Mouse (Mus musculus) CH12.LX (cell line): Measurements from ENCODE around the gene Miip. TPM values are rescaled to one million over a fixed set of nuclear protein-coding genes. Genes with fewer than 3 reads are reported as not detected.

ENCODE experiments used
- DNase-seq: peaks from one replicate; pipeline ENCODE4 v3.0.0-alpha.2; 2013; ENCODE audit errors: extremely low read depth
- H3K27ac ChIP-seq: 2 replicates; pipeline ENCODE4 v1.5.1; 2012; ENCODE audit warnings: low read depth, mild to moderate bottlenecking, control low read depth, moderate library complexity; ENCODE audit not compliant: insufficient read depth
- H3K27me3 ChIP-seq: replicated peaks from 2 replicates; pipeline ENCODE3; 2012; ENCODE audit warnings: inconsistent platforms
- H3K36me3 ChIP-seq, 2 experiments: replicated peaks in 1 of 2; 2 replicates each; pipeline versions ENCODE3 to v1.6.1; 2012; ENCODE audit warnings: inconsistent platforms in 1 of 2, low read length in 1 of 2, mild to moderate bottlenecking in 1 of 2, mixed read lengths in 1 of 2, moderate library complexity in 1 of 2; ENCODE audit not compliant: control insufficient read depth in 1 of 2, insufficient read depth in 1 of 2
- H3K4me1 ChIP-seq, 2 experiments: 2 replicates each; pipeline ENCODE4 v1.6.1; 2012; ENCODE audit warnings: inconsistent platforms in 1 of 2, moderate library complexity in 1 of 2; ENCODE audit not compliant: insufficient read depth in 2 of 2, control insufficient read depth in 1 of 2
- H3K4me2 ChIP-seq: 2 replicates; pipeline ENCODE4 v1.6.1; 2012; ENCODE audit warnings: low read depth, mild to moderate bottlenecking, control low read depth; ENCODE audit not compliant: poor library complexity, insufficient read depth, severe bottlenecking
- H3K4me3 ChIP-seq, 3 experiments: fragments of 150-350 bp in 1 of 3; sonication (generic) in 1 of 3; replicated peaks in 1 of 3; 2 replicates each; pipeline versions ENCODE3 to v1.5.1; 2011 to 2012; ENCODE audit warnings: low read depth in 2 of 3, low read length in 2 of 3, mild to moderate bottlenecking in 2 of 3, moderate library complexity in 2 of 3, control low read depth in 1 of 3, improper control_type of control experiment in 1 of 3, inconsistent platforms in 1 of 3, mixed read lengths in 1 of 3; ENCODE audit not compliant: poor library complexity in 1 of 3
- H3K79me2 ChIP-seq: replicated peaks from 2 replicates; pipeline ENCODE4 v1.6.1; 2012; ENCODE audit warnings: mild to moderate bottlenecking, moderate library complexity; ENCODE audit not compliant: control insufficient read depth, poor library complexity, insufficient read depth, severe bottlenecking; ENCODE audit errors: extremely low read depth
- H3K9ac ChIP-seq: 2 replicates; pipeline ENCODE4 v1.6.1; 2012; ENCODE audit warnings: low read depth, mild to moderate bottlenecking, control low read depth, moderate library complexity; ENCODE audit not compliant: insufficient read depth
- H3K9me3 ChIP-seq: replicated peaks from 2 replicates; pipeline ENCODE3; 2012; ENCODE audit warnings: low read length, inconsistent platforms, mixed read lengths
- BHLHE40 ChIP-seq: IDR thresholded peaks from 2 replicates; pipeline ENCODE4 v1.6.1; 2011; ENCODE audit warnings: mild to moderate bottlenecking, low read depth, low read length, improper control_type of control experiment
- CHD2 ChIP-seq: IDR thresholded peaks from 2 replicates; pipeline ENCODE4 v1.6.1; 2011; ENCODE audit warnings: low read length, improper control_type of control experiment
- CTCF ChIP-seq, 2 experiments: IDR thresholded peaks in 1 of 2; conservative IDR thresholded peaks in 1 of 2; 2 replicates each; pipeline ENCODE4 v1.5.1; 2011 to 2012; ENCODE audit warnings: low read depth in 2 of 2, low read length in 2 of 2, improper control_type of control experiment in 1 of 2, inconsistent platforms in 1 of 2, mild to moderate bottlenecking in 1 of 2, moderate library complexity in 1 of 2
- ELF1 ChIP-seq: IDR thresholded peaks from 2 replicates; pipeline ENCODE4 v1.6.1; 2014; ENCODE audit warnings: low read depth, mild to moderate bottlenecking, inconsistent platforms, low read length, improper control_type of control experiment
- EP300 ChIP-seq: IDR thresholded peaks from 2 replicates; pipeline ENCODE4 v1.6.1; 2011; ENCODE audit warnings: low read length, improper control_type of control experiment
- ETS1 ChIP-seq: conservative IDR thresholded peaks from 2 replicates; pipeline ENCODE4 v1.6.1; 2012; ENCODE audit warnings: low read depth, mild to moderate bottlenecking, inconsistent platforms, low read length, improper control_type of control experiment, moderate library complexity
- GABPA ChIP-seq: IDR thresholded peaks from 2 replicates; pipeline ENCODE4 v1.6.1; 2012; ENCODE audit warnings: low read depth, low read length, improper control_type of control experiment, inconsistent platforms; ENCODE audit not compliant: insufficient replicate concordance
- HCFC1 ChIP-seq: IDR thresholded peaks from 2 replicates; pipeline ENCODE4 v1.6.1; 2012; ENCODE audit warnings: low read depth, mild to moderate bottlenecking, inconsistent platforms, low read length, improper control_type of control experiment
- IRF4 ChIP-seq: IDR thresholded peaks from 2 replicates; pipeline ENCODE4 v1.6.1; 2014; ENCODE audit warnings: low read depth, mild to moderate bottlenecking, inconsistent platforms, low read length, improper control_type of control experiment
- JUN ChIP-seq: IDR thresholded peaks from 2 replicates; pipeline ENCODE4 v1.6.1; 2011; ENCODE audit warnings: low read depth, mild to moderate bottlenecking, low read length, improper control_type of control experiment, moderate library complexity; ENCODE audit not compliant: insufficient read depth
- KAT2A ChIP-seq: IDR thresholded peaks from 2 replicates; pipeline ENCODE4 v1.6.1; 2012; ENCODE audit warnings: low read length, improper control_type of control experiment, inconsistent platforms; ENCODE audit not compliant: insufficient replicate concordance
- MAFK ChIP-seq: IDR thresholded peaks from 2 replicates; pipeline ENCODE4 v1.6.1; 2011; ENCODE audit warnings: low read length, improper control_type of control experiment; ENCODE audit not compliant: insufficient replicate concordance
- MAX ChIP-seq: IDR thresholded peaks from 2 replicates; pipeline ENCODE4 v1.6.1; 2011; ENCODE audit warnings: low read length, improper control_type of control experiment
- MAZ ChIP-seq: IDR thresholded peaks from 2 replicates; pipeline ENCODE4 v1.6.1; 2012; ENCODE audit warnings: low read depth, mild to moderate bottlenecking, inconsistent platforms, low read length, improper control_type of control experiment, moderate library complexity
- MXI1 ChIP-seq: IDR thresholded peaks from 2 replicates; pipeline ENCODE4 v1.6.1; 2011; ENCODE audit warnings: mild to moderate bottlenecking, low read depth, low read length, improper control_type of control experiment
- NELFE ChIP-seq: IDR thresholded peaks from 2 replicates; pipeline ENCODE4 v1.6.1; 2011; ENCODE audit warnings: low read depth, low read length, improper control_type of control experiment
- NRF1 ChIP-seq: IDR thresholded peaks from 2 replicates; pipeline ENCODE4 v1.6.1; 2014; ENCODE audit warnings: low read depth, mild to moderate bottlenecking, inconsistent platforms, low read length, improper control_type of control experiment, moderate library complexity
- PAX5 ChIP-seq: IDR thresholded peaks from 2 replicates; pipeline ENCODE4 v1.6.1; 2012; ENCODE audit warnings: low read length, inconsistent platforms, mixed read lengths
- POLR2A ChIP-seq: IDR thresholded peaks from 2 replicates; pipeline ENCODE4 v1.6.1; 2011; ENCODE audit warnings: low read depth, mild to moderate bottlenecking, improper control_type of control experiment, low read length
- POLR2AphosphoS2 ChIP-seq: IDR thresholded peaks from 2 replicates; pipeline ENCODE4 v1.6.1; 2011; ENCODE audit warnings: low read depth, low read length, improper control_type of control experiment
- RAD21 ChIP-seq: IDR thresholded peaks from 2 replicates; pipeline ENCODE4 v1.6.1; 2011; ENCODE audit warnings: low read depth, mild to moderate bottlenecking, low read length, improper control_type of control experiment, moderate library complexity
- RCOR1 ChIP-seq: conservative IDR thresholded peaks from 2 replicates; pipeline ENCODE4 v1.6.1; 2012; ENCODE audit warnings: low read depth, mild to moderate bottlenecking, inconsistent platforms, low read length, improper control_type of control experiment
- SIN3A ChIP-seq: IDR thresholded peaks from 2 replicates; pipeline ENCODE4 v1.6.1; 2012; ENCODE audit warnings: low read length, improper control_type of control experiment, inconsistent platforms
- TBP ChIP-seq: conservative IDR thresholded peaks from 2 replicates; pipeline ENCODE4 v1.6.1; 2011; ENCODE audit warnings: low read depth, low read length, improper control_type of control experiment
- TCF12 ChIP-seq: IDR thresholded peaks from 2 replicates; pipeline ENCODE4 v1.6.1; 2014; ENCODE audit warnings: low read depth, mild to moderate bottlenecking, inconsistent platforms, low read length, improper control_type of control experiment
- USF1 ChIP-seq: IDR thresholded peaks from 2 replicates; pipeline ENCODE4 v1.6.1; 2014; ENCODE audit warnings: low read depth, mild to moderate bottlenecking, inconsistent platforms, low read length, improper control_type of control experiment
- ZNF384 ChIP-seq: IDR thresholded peaks from 2 replicates; pipeline ENCODE4 v1.6.1; 2012; ENCODE audit warnings: low read depth, low read length, improper control_type of control experiment, inconsistent platforms
- dilution Hi-C: fragments of 300-500 bp; cut with MboI; formaldehyde crosslinking; loops from 2 replicates; pipeline ENCODE4 v1.14.3; 2020; ENCODE audit warnings: low sequenced_read_pairs; ENCODE audit not compliant: extremely low pct_unique_long_range_greater_than_20kb, extremely low pct_ligation_motif_present
- in situ Hi-C: fragments of 300-500 bp; cut with MboI; formaldehyde crosslinking; loops from 3 replicates; pipeline ENCODE4 v1.14.3; 2019; ENCODE audit warnings: low sequenced_read_pairs, low pct_ligation_motif_present, low pct_unique_long_range_greater_than_20kb, mixed read lengths
- polyA plus RNA-seq: library from polyadenylated mRNA; unstranded; fragments of >175 nt; gene quantifications from 2 replicates; pipeline ENCODE4 v1.2.1, GENCODE M21; 2012; ENCODE audit warnings: low read depth; ENCODE audit not compliant: insufficient read length
- total RNA-seq, 2 experiments: library from RNA; depleted of rRNA; stranded (reverse); fragments of 300-350 nt in 1 of 2; fragments of >200 nt in 1 of 2; gene quantifications; 2 replicates each; pipeline ENCODE4 v1.2.3; 2012 to 2014

Gene Miip
- total and polyA plus RNA-seq, 3 experiments, result 31.5 to 58.8 (median 46.6) TPM

DNA sequence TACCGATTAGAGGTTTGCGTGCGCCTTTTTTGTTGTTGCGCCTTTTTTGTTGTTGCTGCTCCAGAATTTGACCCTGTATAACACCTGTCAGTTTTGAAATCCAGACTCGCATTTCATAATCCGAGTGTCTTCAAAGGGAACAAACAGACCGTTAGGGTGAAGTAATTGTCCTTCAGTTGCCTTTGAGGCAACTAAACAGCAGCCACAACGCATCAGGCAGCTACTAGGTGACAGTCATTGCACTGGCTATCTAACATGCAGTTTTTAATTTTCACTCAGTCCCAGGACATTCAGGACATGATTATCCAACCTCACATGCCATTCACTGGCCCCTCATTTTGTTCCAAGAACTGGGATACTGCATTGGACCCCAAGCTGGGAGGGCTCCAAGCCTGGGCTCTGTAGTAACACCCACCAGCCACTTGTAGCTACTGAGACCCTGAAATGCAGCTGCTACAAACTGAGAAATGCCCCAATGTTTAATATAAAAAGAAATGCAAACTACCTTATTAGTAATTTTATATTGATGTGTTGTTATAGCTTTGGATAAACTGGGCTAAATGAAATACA lies 36.6 kb upstream of the Miip start:
- in situ Hi-C loops, result no loop called here

DNA sequence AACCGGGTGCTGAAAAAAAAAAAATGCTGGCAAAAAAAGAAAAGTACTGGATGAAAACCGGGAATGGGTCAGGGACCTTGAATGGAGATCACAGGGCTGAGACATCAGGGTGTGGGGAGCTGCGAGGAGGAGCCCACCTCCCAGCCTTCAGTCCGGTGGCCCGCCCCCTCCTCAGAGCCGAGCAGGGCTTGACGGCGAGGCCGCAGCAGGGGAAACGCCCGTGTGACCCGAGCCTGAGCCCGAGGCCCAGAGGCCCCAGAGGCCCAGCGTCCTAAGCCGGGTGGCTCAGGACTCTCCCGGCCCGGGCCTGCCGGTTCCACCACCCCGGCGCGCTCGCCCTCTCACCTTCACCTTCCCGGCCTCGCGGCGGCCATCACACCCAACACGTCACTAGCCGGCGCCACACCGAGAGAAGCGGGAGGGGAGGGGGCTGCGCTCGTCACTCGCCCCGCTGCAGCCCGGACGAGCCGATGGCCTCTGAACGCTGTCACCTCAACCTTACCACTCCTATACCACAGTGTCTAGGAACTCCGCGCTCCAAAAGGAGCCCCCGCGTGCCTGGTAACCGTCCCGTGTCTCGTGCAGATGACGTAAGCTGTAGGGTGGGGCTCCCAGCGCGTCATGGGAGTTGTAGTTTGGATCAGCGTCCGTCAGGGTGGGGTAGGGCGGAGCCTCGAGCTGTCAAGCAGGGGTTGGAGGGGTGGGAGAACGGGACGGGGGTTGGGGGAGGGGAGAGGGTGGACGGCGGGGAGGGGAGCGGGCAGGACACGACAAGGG lies 35.9 kb upstream of the Miip start, which contains the start of gene Mfn2:
Mfn2 (minus strand) TSS at position 392 of the 777 bp plus-strand sequence.
- peak within 1 kb of the TSS; percentile 82 for H3K27ac ChIP-seq
- H3K27me3 ChIP-seq, result peaks cover 8% of the 10 kb centered on the region
- H3K79me2 ChIP-seq, result peaks cover 4% of the 10 kb centered on the region; the same call in 1 of the 2 replicates
- H3K9me3 ChIP-seq, result no peaks in the 10 kb centered on the region
- H3K4me3 ChIP-seq, result peak within 1 kb of the TSS; percentile 83 to 95 (median 93)
- H3K4me2 ChIP-seq, result peak within 1 kb of the TSS; percentile 82
- TF ChIP-seq ELF1, result peak; percentile 65
- TF ChIP-seq ETS1, result no peak
- TF ChIP-seq NRF1, result no peak
- peak; percentile 76 for TF ChIP-seq MXI1
- peak; percentile 55; the same call in 1 of the 2 replicates for TF ChIP-seq GABPA
- peak; percentile 93 for TF ChIP-seq SIN3A
- TF ChIP-seq HCFC1, result peak; percentile 96
- TF ChIP-seq PAX5, result no peak
- peak; percentile 63 for TF ChIP-seq TCF12
- TF ChIP-seq NELFE, result 0 out of 2 replicates have a peak, but pooled peaks have one; percentile 27
- peak; percentile 66; the same call in 1 of the 2 replicates for TF ChIP-seq POLR2A
- no peak for TF ChIP-seq EP300
- TF ChIP-seq BHLHE40, result peak; percentile 69
- no peak for TF ChIP-seq CTCF (conservative IDR thresholded peaks at IDR 0.05 in 1 of 2, IDR thresholded peaks at IDR 0.05 in 1 of 2; ENCODE audit: low read depth in 2 of 2, low read length in 2 of 2)
- TF ChIP-seq POLR2AphosphoS2, result no peak
- no peak for TF ChIP-seq ZNF384
- peak; percentile 60 for TF ChIP-seq IRF4
- peak; percentile 99 for TF ChIP-seq MAZ
- no peak for TF ChIP-seq TBP
- no peak for TF ChIP-seq JUN
- peak; percentile 95; the same call in 1 of the 2 replicates for TF ChIP-seq KAT2A
- TF ChIP-seq USF1, result no peak
- TF ChIP-seq CHD2, result peak; percentile 68; the same call in 1 of the 2 replicates
- no peak for TF ChIP-seq RAD21
- peak; percentile 39; the same call in 1 of the 2 replicates for TF ChIP-seq MAX
- TF ChIP-seq, all 38 proteins: peak for 14
- Histone ChIP-seq H3K36me3 (peaks cover 17 to 37% of the 10 kb centered on the region in 2 experiments), H3K4me1 (peaks cover 10 to 15% of the 10 kb centered on the region in 2 experiments), H3K9ac (peak within 1 kb of the TSS; percentile 92)
- in situ Hi-C loops (no loop called here), dilution Hi-C loops (no loop called here)
- peak; percentile 86 for DNase-seq

More for the DNA sequence above, 36.6 kb upstream of the Miip start:
- Histone ChIP-seq H3K27ac (no peak overlapping the region), H3K36me3 (peaks cover 12 to 31% of the 10 kb centered on the region in 2 experiments), H3K27me3 (peaks cover 8% of the 10 kb centered on the region)
- no peak for TF ChIP-seq NRF1
- no peak for TF ChIP-seq MAZ
- TF ChIP-seq IRF4, result no peak
- TF ChIP-seq MAFK, result no peak
- no peak for TF ChIP-seq TCF12
- no peak for TF ChIP-seq RCOR1
- TF ChIP-seq JUN, result no peak
- TF ChIP-seq NELFE, result no peak
- TF ChIP-seq, all 38 proteins: peak for 0
- no peak for DNase-seq
- peaks cover 4% of the 10 kb centered on the region; the same call in 1 of the 2 replicates for H3K79me2 ChIP-seq
- peak overlapping the region; percentile 63 for H3K4me2 ChIP-seq
- dilution Hi-C loops, result no loop called here
- H3K4me3 ChIP-seq, result peak overlapping the region; percentile 40 to 95 (median 46)
- no peaks in the 10 kb centered on the region for H3K9me3 ChIP-seq
- peak overlapping the region; percentile 92; the same call in 1 of the 2 replicates for H3K9ac ChIP-seq
- H3K4me1 ChIP-seq, result peaks cover 10 to 15% of the 10 kb centered on the region in 2 experiments
